Mouse (Mus musculus) limb, embryonic 14.5 days (tissue): ENCODE measurements around the gene Wfdc5. TPM values are rescaled to one million over a fixed set of nuclear protein-coding genes. Genes with fewer than 3 reads are reported as not detected.
"Not testable (repeated sequence)": the region's sequence is repeated elsewhere in the genome, so short reads cannot be mapped to it uniquely, and the experiment has no call there.

Experiments used
- ATAC-seq: fragments of 200-750 bp; cut with Nextera tagmentation; 2 replicates; pipeline ENCODE4 v1.8.0; 2017; ENCODE audit warnings: low read depth, moderate number of reproducible peaks, moderate TSS enrichment; ENCODE audit not compliant: low FRiP score
- DNase-seq: peaks from one replicate; pipeline ENCODE4 v3.0.0-alpha.2; 2015; ENCODE audit warnings: low spot score
- H3K27ac ChIP-seq: fragments of 300-500 bp; sonication (generic); replicated peaks from 2 replicates; pipeline ENCODE4 v1.5.1; 2014; ENCODE audit warnings: low read depth, mild to moderate bottlenecking, low read length, moderate library complexity, mixed read lengths
- H3K27me3 ChIP-seq: fragments of 300-500 bp; sonication (generic); 2 replicates; pipeline ENCODE4 v1.6.1; 2014; ENCODE audit warnings: low read length, mixed read lengths; ENCODE audit not compliant: control insufficient read depth, insufficient read depth
- H3K36me3 ChIP-seq: fragments of 300-500 bp; sonication (generic); 2 replicates; pipeline ENCODE4 v1.6.1; 2014; ENCODE audit warnings: mild to moderate bottlenecking, low read length, moderate library complexity, mixed read lengths; ENCODE audit not compliant: control insufficient read depth, insufficient read depth
- H3K4me1 ChIP-seq: fragments of 300-500 bp; sonication (generic); 2 replicates; pipeline ENCODE4 v1.6.1; 2014; ENCODE audit warnings: antibody characterized with exemption, low read length, mixed read lengths; ENCODE audit not compliant: control insufficient read depth, insufficient read depth
- H3K4me2 ChIP-seq: fragments of 300-500 bp; sonication (generic); replicated peaks from 2 replicates; pipeline ENCODE4 v1.6.1; 2014; ENCODE audit warnings: low read depth, mild to moderate bottlenecking, low read length, moderate library complexity; ENCODE audit not compliant: severe bottlenecking
- H3K4me3 ChIP-seq: fragments of 300-500 bp; sonication (generic); replicated peaks from 2 replicates; pipeline ENCODE4 v1.5.1; 2014; ENCODE audit warnings: low read length
- H3K9ac ChIP-seq: fragments of 300-500 bp; sonication (generic); 2 replicates; pipeline ENCODE4 v1.6.1; 2014; ENCODE audit warnings: mild to moderate bottlenecking, low read depth, low read length, moderate library complexity; ENCODE audit not compliant: severe bottlenecking
- H3K9me3 ChIP-seq: fragments of 300-500 bp; sonication (generic); 2 replicates; pipeline ENCODE4 v1.6.1; 2016; ENCODE audit warnings: low read length; ENCODE audit not compliant: control insufficient read depth
- POLR2A ChIP-seq: fragments of 200-500 bp; IDR thresholded peaks from 2 replicates; pipeline ENCODE4 v1.8.0; 2012; ENCODE audit warnings: inconsistent platforms, mild to moderate bottlenecking, moderate library complexity, borderline replicate concordance; ENCODE audit not compliant: insufficient read depth, insufficient read length; ENCODE audit errors: extremely low read depth
- WGBS: fragments of 180-500 bp; shearing (Covaris S2); extraction: QIAGEN DNeasy Blood & Tissue Kit; methylation state at CpG from one replicate; pipeline ENCODE4 v1.1.7; 2014; 5-methylcytosine and 5-hydroxymethylcytosine counted together
- polyA plus RNA-seq, 2 experiments: library from polyadenylated mRNA; depleted of rRNA in 1 of 2; stranded (reverse) in 1 of 2; unstranded in 1 of 2; fragments of >200 nt; fragmentation: Nextera tagmentation in 1 of 2; extraction: Ambion mirVana in 1 of 2; gene quantifications; 2 replicates each; pipeline versions ENCODE4 v1.2.1 to v1.2.3; 2012 to 2014

Wfdc5 gene
- polyA plus RNA-seq, 2 experiments = 0.08 to 0.77 TPM

DNA sequence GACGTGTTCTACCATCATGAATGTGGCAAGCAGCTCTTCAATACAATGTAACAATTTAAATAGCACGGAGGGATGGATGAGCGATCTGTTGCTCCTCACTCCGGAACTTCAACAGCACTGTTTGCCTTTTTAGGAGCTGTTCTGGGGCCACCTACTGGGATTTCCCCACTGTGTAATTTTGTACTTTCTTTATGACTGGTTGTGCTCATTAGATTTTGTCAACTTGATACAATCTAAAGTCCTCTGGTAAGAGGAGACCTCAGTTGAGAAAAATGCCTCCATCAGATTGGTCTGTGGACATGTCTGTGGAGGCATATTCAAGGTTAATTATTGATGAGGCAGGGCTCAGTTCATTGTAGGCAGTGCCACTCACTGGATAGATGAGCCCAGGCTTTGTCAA, 28.4 kb upstream of the Wfdc5 start:
- ATAC-seq = no peak
- H3K27ac ChIP-seq = no peak overlapping the region
- H3K4me3 ChIP-seq = no peak overlapping the region
- no peak for TF ChIP-seq POLR2A
- H3K9ac ChIP-seq = no peak overlapping the region
- no peaks in the 10 kb centered on the region for H3K4me1 ChIP-seq
- DNase-seq = no peak
- WGBS = 92% methylated on average over 4 of the region's 4 CpGs
- H3K27me3 ChIP-seq = no peaks in the 10 kb centered on the region
- H3K9me3 ChIP-seq = no peaks in the 10 kb centered on the region
- no peak overlapping the region for H3K4me2 ChIP-seq
- no peaks in the 10 kb centered on the region for H3K36me3 ChIP-seq

DNA sequence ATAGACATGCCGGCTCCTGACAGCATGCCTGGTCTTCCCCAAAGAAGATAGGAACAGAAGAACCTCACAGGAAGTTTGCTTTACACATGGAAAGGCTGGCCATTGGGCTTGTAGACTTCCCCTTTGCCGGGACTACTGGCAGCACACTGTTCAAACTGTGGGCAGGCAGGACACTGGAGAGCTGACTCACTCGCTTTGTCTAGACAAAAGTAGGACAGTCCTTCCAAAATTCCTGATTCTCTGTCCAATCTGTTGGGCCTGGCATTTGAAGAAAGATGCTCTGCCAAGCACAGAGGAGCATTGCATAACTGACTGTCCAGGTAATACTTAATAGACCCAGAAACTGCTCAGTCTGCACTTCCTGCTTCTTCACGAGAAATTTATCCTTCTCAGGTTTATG, 24.1 kb upstream of the Wfdc5 start:
- Histone ChIP-seq H3K9me3 (no peaks in the 10 kb centered on the region), H3K36me3 (no peaks in the 10 kb centered on the region), H3K4me2 (no peak overlapping the region), H3K27me3 (no peaks in the 10 kb centered on the region), H3K27ac (no peak overlapping the region), H3K4me1 (no peaks in the 10 kb centered on the region), H3K4me3 (no peak overlapping the region), H3K9ac (no peak overlapping the region)
- no peak for DNase-seq
- 79% methylated on average over 4 of the region's 4 CpGs for WGBS
- TF ChIP-seq POLR2A = no peak
- no peak for ATAC-seq

GRCm38 (mm10) chr2:164206011-164206410, 23.5 kb upstream of the Wfdc5 start:
- DNase-seq, H3K27me3 ChIP-seq, H3K9ac ChIP-seq, H3K4me3 ChIP-seq, H3K27ac ChIP-seq, ATAC-seq, H3K4me1 ChIP-seq, H3K4me2 ChIP-seq, H3K9me3 ChIP-seq, H3K36me3 ChIP-seq: not testable (repeated sequence)
- WGBS = 90% methylated on average over 10 of the region's 10 CpGs

GRCm38 (mm10) chr2:164199626-164200327, 17.2 kb upstream of the Wfdc5 start, which contains the start of gene Wfdc15a:
Wfdc15a (minus strand) TSS chr2:164200130.
- WGBS = 86% methylated on average over 20 of the region's 20 CpGs
- no peak for DNase-seq
- H3K9me3 ChIP-seq = no peaks in the 10 kb centered on the region
- no peak within 1 kb of the TSS for H3K9ac ChIP-seq
- H3K4me2 ChIP-seq = no peak within 1 kb of the TSS
- no peaks in the 10 kb centered on the region for H3K4me1 ChIP-seq
- no peak for TF ChIP-seq POLR2A
- H3K27me3 ChIP-seq = no peaks in the 10 kb centered on the region
- H3K36me3 ChIP-seq = no peaks in the 10 kb centered on the region
- ATAC-seq = no peak
- no peak within 1 kb of the TSS for H3K4me3 ChIP-seq
- no peak within 1 kb of the TSS for H3K27ac ChIP-seq

DNA sequence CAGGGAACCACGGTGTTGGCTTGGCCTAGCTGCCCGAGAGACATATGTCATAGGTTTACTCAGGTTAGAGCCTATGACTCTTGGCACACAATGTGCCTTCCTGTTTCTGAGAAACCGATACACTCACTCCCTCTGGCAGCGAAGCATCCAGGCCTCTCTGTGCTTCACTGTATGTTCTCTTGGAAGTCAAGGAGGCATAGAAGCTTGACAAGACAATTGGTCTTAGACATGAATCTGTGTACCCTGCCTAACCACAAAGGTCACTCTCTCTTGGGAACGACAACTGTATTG, 14.1 kb upstream of the Wfdc5 start:
- ATAC-seq (no peak), DNase-seq (no peak)
- Histone ChIP-seq H3K4me3 (no peak overlapping the region), H3K4me2 (no peak overlapping the region), H3K9ac (no peak overlapping the region), H3K4me1 (no peaks in the 10 kb centered on the region), H3K27me3 (no peaks in the 10 kb centered on the region), H3K27ac (no peak overlapping the region), H3K9me3 (no peaks in the 10 kb centered on the region), H3K36me3 (no peaks in the 10 kb centered on the region)
- 77% methylated on average over 5 of the region's 5 CpGs for WGBS
- TF ChIP-seq POLR2A = no peak
